Mouse (Mus musculus) limb, embryonic 15.5 days (tissue): ENCODE data around the gene Apoa4. TPM values are rescaled to one million over a fixed set of nuclear protein-coding genes. Genes with fewer than 3 reads are reported as not detected.

Experiments used
- ATAC-seq: fragments of 200-750 bp; cut with Nextera tagmentation; 2 replicates; pipeline ENCODE4 v1.8.0; 2017; ENCODE audit warnings: low read depth, moderate TSS enrichment; ENCODE audit not compliant: insufficient number of reproducible peaks, low FRiP score, low TSS enrichment
- H3K27ac ChIP-seq: fragments of 300-500 bp; sonication (generic); 2 replicates; pipeline ENCODE4 v1.5.1; 2015; ENCODE audit warnings: moderate library complexity, mild to moderate bottlenecking, inconsistent platforms
- H3K27me3 ChIP-seq: fragments of 300-500 bp; sonication (generic); 2 replicates; pipeline ENCODE4 v1.6.1; 2015; ENCODE audit warnings: inconsistent platforms
- H3K36me3 ChIP-seq: fragments of 300-500 bp; sonication (generic); 2 replicates; pipeline ENCODE4 v1.6.1; 2015; ENCODE audit warnings: inconsistent platforms
- H3K4me1 ChIP-seq: fragments of 300-500 bp; sonication (generic); 2 replicates; pipeline ENCODE4 v1.6.1; 2015; ENCODE audit warnings: inconsistent platforms
- H3K4me2 ChIP-seq: fragments of 300-500 bp; sonication (generic); 2 replicates; pipeline ENCODE4 v1.6.1; 2015; ENCODE audit warnings: mild to moderate bottlenecking, inconsistent platforms
- H3K4me3 ChIP-seq: fragments of 300-500 bp; sonication (generic); 2 replicates; pipeline ENCODE4 v1.5.1; 2015; ENCODE audit warnings: mild to moderate bottlenecking, inconsistent platforms
- H3K9ac ChIP-seq: fragments of 300-500 bp; sonication (generic); 2 replicates; pipeline ENCODE4 v1.6.1; 2015; ENCODE audit warnings: inconsistent platforms
- H3K9me3 ChIP-seq: fragments of 300-500 bp; sonication (generic); 2 replicates; pipeline ENCODE4 v1.6.1; 2016; ENCODE audit warnings: inconsistent platforms
- WGBS: fragments of 180-500 bp; shearing (Covaris S2); methylation state at CpG from one replicate; pipeline ENCODE4 v1.1.7; 2015; 5-methylcytosine and 5-hydroxymethylcytosine counted together
- polyA plus RNA-seq: library from polyadenylated mRNA; unstranded; fragments of >200 nt; fragmentation: Nextera tagmentation; extraction: Ambion mirVana; gene quantifications from 2 replicates; pipeline ENCODE4 v1.2.1, GENCODE M21; 2015

The Apoa4 gene
- polyA plus RNA-seq, 1 experiment from 2014 or later, result not detected

DNA sequence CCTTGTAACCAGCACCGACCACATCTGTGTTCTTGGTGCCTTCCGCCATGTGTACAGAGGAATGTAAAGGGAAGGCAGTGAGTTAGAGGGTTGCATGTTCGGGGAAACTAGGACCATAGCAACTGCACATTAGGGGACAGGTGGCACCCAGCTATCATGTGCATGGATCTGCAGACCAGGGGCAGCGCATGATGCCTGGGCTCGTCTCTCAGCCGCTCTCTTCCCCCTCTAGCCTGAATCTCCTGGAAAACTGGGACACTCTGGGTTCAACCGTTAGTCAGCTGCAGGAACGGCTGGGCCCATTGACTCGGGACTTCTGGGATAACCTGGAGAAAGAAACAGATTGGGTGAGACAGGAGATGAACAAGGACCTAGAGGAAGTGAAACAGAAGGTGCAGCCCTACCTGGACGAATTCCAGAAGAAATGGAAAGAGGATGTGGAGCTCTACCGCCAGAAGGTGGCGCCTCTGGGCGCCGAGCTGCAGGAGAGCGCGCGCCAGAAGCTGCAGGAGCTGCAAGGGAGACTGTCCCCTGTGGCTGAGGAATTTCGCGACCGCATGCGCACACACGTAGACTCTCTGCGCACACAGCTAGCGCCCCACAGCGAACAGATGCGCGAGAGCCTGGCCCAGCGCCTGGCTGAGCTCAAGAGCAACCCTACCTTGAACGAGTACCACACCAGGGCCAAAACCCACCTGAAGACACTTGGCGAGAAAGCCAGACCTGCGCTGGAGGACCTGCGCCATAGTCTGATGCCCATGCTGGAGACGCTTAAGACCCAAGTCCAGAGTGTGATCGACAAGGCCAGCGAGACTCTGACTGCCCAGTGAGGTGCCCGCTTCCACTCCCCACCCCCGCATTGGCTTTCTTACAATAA is 10.7 kb upstream of the Apoa4 start:
- Histone ChIP-seq H3K27ac (no peak overlapping the region), H3K9me3 (no peaks in the 10 kb centered on the region)

DNA sequence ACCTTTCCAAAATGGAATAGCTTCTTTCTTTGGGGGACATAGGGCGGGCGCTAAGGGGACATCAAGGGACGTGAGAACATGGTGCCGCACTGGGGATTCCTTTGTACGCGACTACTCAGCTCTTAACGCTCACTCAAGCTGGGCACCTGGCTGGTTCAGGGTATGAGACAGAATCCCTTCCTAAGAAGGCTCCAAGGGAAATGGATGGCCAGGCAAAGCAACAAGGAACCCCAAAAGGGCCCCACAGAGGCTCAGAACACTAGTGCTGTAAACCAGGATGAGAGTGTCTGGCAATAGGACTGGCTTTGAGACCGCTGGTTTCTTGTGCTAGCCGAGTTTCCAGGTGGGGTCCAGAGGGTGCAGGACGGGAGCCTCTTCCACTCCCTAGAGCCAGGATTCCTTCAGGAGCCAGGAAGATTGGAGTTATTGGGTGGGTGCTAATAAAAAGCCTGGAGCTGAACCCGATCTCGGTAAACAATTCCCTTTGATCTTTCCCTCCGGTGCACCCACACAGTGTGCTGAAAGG is 10.0 kb upstream of the Apoa4 start:
- H3K36me3 ChIP-seq, result no peaks in the 10 kb centered on the region
- H3K4me1 ChIP-seq, result peaks cover 15% of the 10 kb centered on the region
- no peaks in the 10 kb centered on the region; the same call in 1 of the 2 replicates for H3K27me3 ChIP-seq
- ATAC-seq, result no peak
- H3K9ac ChIP-seq, result peak overlapping the region; percentile 15; the same call in 1 of the 2 replicates
- H3K4me3 ChIP-seq, result peak overlapping the region; percentile 48
- no peak overlapping the region for H3K27ac ChIP-seq
- H3K4me2 ChIP-seq, result peak overlapping the region; percentile 88
- no peaks in the 10 kb centered on the region for H3K9me3 ChIP-seq
- WGBS, result 11% methylated on average over 13 of the region's 13 CpGs

More for the DNA sequence above, 10.7 kb upstream of the Apoa4 start:
- peak; percentile 73; the same call in 1 of the 2 replicates for ATAC-seq
- Histone ChIP-seq H3K36me3 (no peaks in the 10 kb centered on the region), H3K9ac (peak overlapping the region; percentile 15; the same call in 1 of the 2 replicates), H3K27me3 (no peaks in the 10 kb centered on the region; the same call in 1 of the 2 replicates), H3K4me1 (peaks cover 15% of the 10 kb centered on the region), H3K4me2 (peak overlapping the region; percentile 88), H3K4me3 (peak overlapping the region; percentile 48)
- WGBS, result 15% methylated on average over 37 of the region's 37 CpGs

DNA sequence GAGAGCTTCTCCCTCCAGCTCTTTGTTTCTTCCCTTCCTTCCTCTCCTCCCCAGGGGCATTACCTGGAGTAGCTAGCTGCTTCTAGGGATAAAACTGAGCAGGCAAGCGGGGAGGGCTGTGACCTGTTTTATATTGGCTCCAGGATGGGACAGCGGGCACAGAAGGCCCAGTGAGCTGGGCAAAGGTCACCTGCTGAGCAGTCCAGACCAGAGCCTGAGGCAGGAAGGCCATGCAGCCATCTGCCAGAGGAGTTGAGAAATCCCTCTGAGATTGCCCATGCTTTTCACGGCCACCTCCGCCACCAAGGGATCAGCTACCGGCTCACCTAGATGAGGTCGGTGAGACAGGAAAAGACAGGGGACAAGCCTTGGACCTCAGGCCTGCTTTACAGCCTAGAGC is 5.3 kb upstream of the Apoa4 start:
- 89% methylated on average over 6 of the region's 6 CpGs for WGBS
- H3K27me3 ChIP-seq, result no peaks in the 10 kb centered on the region
- ATAC-seq, result no peak
- H3K36me3 ChIP-seq, result no peaks in the 10 kb centered on the region
- peaks cover 7% of the 10 kb centered on the region for H3K4me1 ChIP-seq
- no peak overlapping the region for H3K9ac ChIP-seq
- H3K4me3 ChIP-seq, result no peak overlapping the region
- H3K9me3 ChIP-seq, result no peaks in the 10 kb centered on the region
- no peak overlapping the region for H3K27ac ChIP-seq
- no peak overlapping the region for H3K4me2 ChIP-seq

DNA sequence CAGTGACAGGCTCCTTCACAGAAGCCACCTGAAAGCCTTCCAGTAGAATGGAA is 5.1 kb upstream of the Apoa4 start, which contains the start of gene Apoc3:
Apoc3 (minus strand) TSS at position 41 of the 53 bp plus-strand sequence.
- no peak within 1 kb of the TSS for H3K27ac ChIP-seq
- H3K36me3 ChIP-seq, result no peaks in the 10 kb centered on the region
- H3K4me1 ChIP-seq, result peaks cover 5% of the 10 kb centered on the region
- ATAC-seq, result no peak
- H3K9me3 ChIP-seq, result no peaks in the 10 kb centered on the region
- no peak within 1 kb of the TSS for H3K4me2 ChIP-seq
- no peaks in the 10 kb centered on the region for H3K27me3 ChIP-seq
- H3K9ac ChIP-seq, result no peak within 1 kb of the TSS
- no peak within 1 kb of the TSS for H3K4me3 ChIP-seq

DNA sequence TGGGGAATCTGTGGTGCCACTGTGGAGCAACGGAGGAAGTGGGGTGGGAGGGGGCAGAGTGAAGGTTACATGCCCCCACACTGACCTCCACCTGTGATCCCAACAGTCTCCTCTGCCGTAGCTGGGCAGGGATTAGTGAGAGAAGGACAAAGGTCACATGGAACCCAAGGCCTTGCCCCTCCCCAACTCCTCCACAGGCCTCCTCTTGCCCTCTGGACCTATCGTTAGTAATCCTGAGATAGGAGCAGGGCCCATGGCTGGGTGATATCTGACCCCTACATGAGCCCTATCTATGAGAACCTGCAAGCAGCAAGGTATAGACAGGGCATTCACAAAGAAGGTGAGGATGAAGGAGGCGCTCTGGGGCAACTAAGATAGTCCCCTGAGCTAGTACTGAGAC is 4.8 kb upstream of the Apoa4 start:
- Histone ChIP-seq H3K27ac (no peak overlapping the region), H3K4me2 (no peak overlapping the region), H3K9ac (no peak overlapping the region), H3K36me3 (no peaks in the 10 kb centered on the region), H3K4me1 (0 out of 2 replicates have a peak, but pooled peaks cover 3% of the 10 kb centered on the region), H3K27me3 (no peaks in the 10 kb centered on the region), H3K4me3 (no peak overlapping the region), H3K9me3 (no peaks in the 10 kb centered on the region)
- ATAC-seq, result no peak
- WGBS, result 61% methylated on average over 4 of the region's 4 CpGs

DNA sequence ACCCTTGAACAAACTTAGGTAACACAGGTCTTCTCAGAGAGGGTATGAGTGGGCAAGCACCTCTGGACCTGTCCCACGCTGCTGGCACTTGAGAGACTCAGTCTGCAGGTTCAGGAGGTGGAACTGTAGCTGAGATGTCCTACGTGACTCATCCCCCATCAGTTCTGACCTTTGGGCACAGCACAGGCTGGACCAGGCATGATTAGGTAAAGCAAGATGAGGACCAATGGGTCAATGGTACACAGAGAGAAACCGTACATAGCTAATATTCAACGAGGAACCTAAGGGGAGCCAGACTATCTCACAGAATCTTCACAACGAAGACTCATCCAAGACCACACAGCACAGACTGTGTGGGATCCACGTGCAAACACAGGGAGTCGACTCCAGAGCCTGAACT is 1.6 kb upstream of the Apoa4 start:
- H3K36me3 ChIP-seq, result no peaks in the 10 kb centered on the region
- no peak overlapping the region for H3K27ac ChIP-seq
- no peaks in the 10 kb centered on the region for H3K27me3 ChIP-seq
- H3K4me2 ChIP-seq, result no peak overlapping the region
- ATAC-seq, result no peak
- H3K4me3 ChIP-seq, result no peak overlapping the region
- no peak overlapping the region for H3K9ac ChIP-seq
- WGBS, result 88% methylated on average over 7 of the region's 7 CpGs
- no peaks in the 10 kb centered on the region for H3K4me1 ChIP-seq
- H3K9me3 ChIP-seq, result no peaks in the 10 kb centered on the region

DNA sequence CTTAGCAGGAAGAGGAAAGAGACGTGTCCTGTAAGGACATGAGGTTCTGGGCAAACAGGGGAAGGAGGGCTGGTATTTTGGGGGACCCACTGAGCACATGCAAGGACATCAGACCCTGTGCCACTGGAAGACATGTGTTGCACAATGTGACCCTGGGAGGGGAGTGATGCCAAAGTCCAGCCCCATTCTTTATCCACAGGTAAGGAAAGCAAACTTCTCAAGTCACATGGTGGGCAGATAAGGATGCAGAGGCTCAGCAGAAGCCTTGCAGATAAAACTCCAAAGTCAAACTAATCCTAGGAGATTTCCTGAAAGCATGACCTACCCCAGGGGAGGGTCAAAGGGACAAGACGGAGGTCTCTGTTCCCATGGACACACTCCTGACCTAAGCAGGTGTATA is 1.3 kb downstream of the Apoa4 start:
- Histone ChIP-seq H3K9me3 (no peaks in the 10 kb centered on the region), H3K4me3 (no peak overlapping the region), H3K9ac (no peak overlapping the region), H3K27me3 (no peaks in the 10 kb centered on the region), H3K4me1 (no peaks in the 10 kb centered on the region), H3K4me2 (no peak overlapping the region), H3K27ac (no peak overlapping the region), H3K36me3 (no peaks in the 10 kb centered on the region)
- 82% methylated on average over 2 of the region's 2 CpGs for WGBS
- no peak for ATAC-seq

DNA sequence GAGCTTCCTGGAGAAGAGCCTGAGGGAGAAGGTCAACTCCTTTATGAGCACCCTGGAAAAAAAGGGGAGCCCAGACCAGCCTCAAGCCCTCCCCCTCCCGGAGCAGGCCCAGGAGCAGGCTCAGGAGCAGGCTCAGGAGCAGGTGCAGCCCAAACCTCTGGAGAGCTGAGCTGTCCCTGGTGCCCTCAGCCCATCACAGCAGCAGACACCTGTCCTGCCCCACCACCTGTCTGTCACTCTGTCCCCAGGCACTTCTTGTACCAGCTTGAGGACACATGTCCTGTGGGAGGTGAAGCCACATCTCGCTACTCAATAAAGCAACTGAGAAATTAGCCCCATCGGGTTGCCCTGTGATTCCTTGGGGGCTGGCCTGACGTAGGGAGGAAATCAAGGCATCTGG is 2.6 kb downstream of the Apoa4 start:
- Histone ChIP-seq H3K4me3 (no peak overlapping the region), H3K27ac (no peak overlapping the region), H3K36me3 (no peaks in the 10 kb centered on the region), H3K27me3 (no peaks in the 10 kb centered on the region), H3K9me3 (no peaks in the 10 kb centered on the region), H3K4me1 (no peaks in the 10 kb centered on the region), H3K4me2 (no peak overlapping the region), H3K9ac (no peak overlapping the region)
- 47% methylated on average over 4 of the region's 4 CpGs for WGBS
- ATAC-seq, result no peak

DNA sequence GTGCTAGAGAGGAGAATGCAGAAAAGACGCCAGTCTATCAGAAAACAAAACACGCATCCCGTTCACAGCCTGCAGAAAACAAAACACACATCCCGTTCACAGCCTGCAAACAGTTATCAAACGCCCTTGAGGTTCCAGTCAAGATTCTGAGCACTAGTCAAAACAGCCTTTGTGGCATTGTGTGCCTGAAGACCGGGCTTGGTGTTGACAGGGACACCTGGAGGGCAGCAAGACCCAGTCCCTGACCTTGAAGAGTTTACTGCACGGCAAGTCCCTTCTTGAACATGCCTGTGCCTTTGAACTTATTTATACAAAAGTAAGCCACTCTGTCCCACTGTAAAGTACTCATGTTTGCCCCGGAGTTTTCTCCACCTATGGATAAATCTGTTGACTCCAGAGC is 3.1 kb downstream of the Apoa4 start:
- Histone ChIP-seq H3K9me3 (no peaks in the 10 kb centered on the region), H3K36me3 (no peaks in the 10 kb centered on the region), H3K4me1 (no peaks in the 10 kb centered on the region), H3K4me2 (no peak overlapping the region), H3K27ac (no peak overlapping the region), H3K27me3 (no peaks in the 10 kb centered on the region), H3K4me3 (no peak overlapping the region), H3K9ac (no peak overlapping the region)
- WGBS, result 50% methylated on average over 8 of the region's 8 CpGs
- no peak for ATAC-seq

DNA sequence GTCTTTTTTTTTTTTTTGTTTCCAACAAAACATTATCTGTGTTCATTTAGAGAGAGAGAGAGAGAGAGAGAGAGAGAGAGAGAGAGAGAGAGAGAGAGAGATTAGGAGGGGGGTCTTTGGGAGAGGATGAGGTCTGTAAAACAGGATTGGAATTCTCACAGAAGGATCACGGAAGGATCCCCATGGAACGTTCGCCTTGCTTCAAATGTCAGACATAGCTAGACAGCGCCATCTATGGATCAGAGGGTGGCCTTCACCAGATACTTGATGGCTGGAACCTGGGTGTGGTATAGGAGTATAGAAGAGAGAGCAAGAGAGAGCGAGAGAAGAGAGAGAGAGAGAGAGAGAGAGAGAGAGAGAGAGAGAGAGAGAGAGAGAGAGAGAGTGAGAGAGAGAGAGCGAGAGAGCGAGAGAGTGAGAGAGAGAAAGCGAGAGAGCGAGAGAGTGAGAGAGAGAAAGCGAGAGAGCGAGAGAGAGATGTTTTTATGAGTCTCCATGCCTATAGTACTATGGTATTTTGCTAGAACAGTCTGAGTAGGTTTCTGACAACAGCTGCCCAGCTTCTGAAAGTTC is 6.3 kb downstream of the Apoa4 start:
- WGBS, result 23% methylated on average over 11 of the region's 11 CpGs
- Histone ChIP-seq H3K27ac (no peak overlapping the region), H3K9ac (no peak overlapping the region), H3K4me1 (no peaks in the 10 kb centered on the region), H3K4me2 (peak overlapping the region; percentile 27), H3K36me3 (no peaks in the 10 kb centered on the region), H3K27me3 (no peaks in the 10 kb centered on the region), H3K9me3 (no peaks in the 10 kb centered on the region), H3K4me3 (no peak overlapping the region)
- no peak for ATAC-seq

DNA sequence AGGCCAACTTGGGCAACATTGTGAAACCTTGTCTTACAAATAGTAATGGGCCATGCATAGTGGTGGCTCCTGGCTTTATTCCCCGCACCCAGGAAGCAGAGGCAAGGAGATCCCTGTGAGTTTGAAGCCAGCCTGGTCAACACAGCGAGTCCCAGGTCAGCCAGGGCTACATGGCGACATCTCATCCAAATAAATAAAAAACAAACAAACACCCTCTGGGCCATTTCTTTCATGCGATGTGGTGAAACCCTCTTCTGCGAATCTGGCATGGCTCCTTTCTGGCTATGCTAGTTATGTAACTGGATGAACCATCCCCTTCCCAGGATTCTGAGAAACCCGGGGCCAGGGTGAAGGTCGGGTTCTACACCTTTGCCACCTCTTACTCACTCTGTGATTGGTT is 15.7 kb downstream of the Apoa4 start:
- Histone ChIP-seq H3K9ac (no peak overlapping the region), H3K4me3 (no peak overlapping the region), H3K4me1 (no peaks in the 10 kb centered on the region; the same call in 1 of the 2 replicates), H3K9me3 (no peaks in the 10 kb centered on the region), H3K4me2 (no peak overlapping the region), H3K27me3 (no peaks in the 10 kb centered on the region), H3K36me3 (no peaks in the 10 kb centered on the region), H3K27ac (no peak overlapping the region)
- no peak for ATAC-seq
- WGBS, result 87% methylated on average over 7 of the region's 7 CpGs

DNA sequence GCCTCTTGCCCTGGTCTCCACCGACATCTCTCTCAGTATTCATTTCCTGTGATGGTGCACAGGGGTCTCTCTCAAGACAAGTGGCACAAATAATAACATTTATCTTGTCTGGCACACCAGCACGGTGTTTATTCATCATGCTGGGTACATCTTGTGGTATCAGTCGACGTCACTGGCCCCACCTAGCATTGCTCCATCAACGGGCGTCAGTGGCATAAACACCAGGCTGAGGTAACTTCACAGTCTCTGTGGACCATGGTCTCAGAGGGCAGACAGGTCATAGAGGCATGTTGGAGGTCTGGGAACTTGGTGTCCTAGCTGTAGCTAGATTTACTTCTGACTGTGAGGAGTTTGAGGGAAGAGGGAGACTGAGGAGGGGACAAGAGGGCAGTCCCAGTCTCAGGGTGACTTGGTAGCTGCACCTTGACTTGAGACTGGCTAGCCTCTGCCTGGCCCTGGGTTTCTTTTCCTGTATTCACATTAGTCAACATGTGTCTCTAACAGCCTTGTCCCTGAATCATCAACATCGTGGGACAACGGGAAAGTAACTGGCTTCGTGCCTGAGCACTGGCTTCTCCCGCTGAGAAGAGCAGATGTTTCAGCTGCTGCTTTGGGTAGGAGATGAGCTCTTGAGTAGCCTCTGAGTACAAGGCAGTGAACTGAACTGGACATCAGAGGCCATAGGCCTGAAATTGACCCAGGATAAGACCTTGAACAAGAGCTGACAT is 16.3 kb downstream of the Apoa4 start:
- no peak for ATAC-seq
- no peak overlapping the region for H3K27ac ChIP-seq
- H3K9me3 ChIP-seq, result no peaks in the 10 kb centered on the region
- no peaks in the 10 kb centered on the region for H3K27me3 ChIP-seq
- no peak overlapping the region for H3K9ac ChIP-seq
- no peak overlapping the region for H3K4me2 ChIP-seq
- no peaks in the 10 kb centered on the region; the same call in 1 of the 2 replicates for H3K4me1 ChIP-seq
- no peak overlapping the region for H3K4me3 ChIP-seq
- no peaks in the 10 kb centered on the region for H3K36me3 ChIP-seq
- WGBS, result 86% methylated on average over 10 of the region's 10 CpGs
